Mouse (Mus musculus): ENCODE measurements around the gene Cdc20.

GRCm38 (mm10) chr4:118390146-118390545 lies 47.0 kb downstream of the Cdc20 start:
- no peak for TF ChIP-seq FLI1 (IDR thresholded peaks at IDR 0.05; ENCODE audit: low read length)
- no peak for TF ChIP-seq GATA1 (IDR thresholded peaks at IDR 0.05; ENCODE audit: borderline replicate concordance, low read length)

Data from megakaryocyte, embryonic 14.5 days (primary cell).